Mouse (Mus musculus): ENCODE results near the gene Ngf. TPM values are rescaled to one million over a fixed set of nuclear protein-coding genes. Genes with fewer than 3 reads are reported as not detected.

Ngf gene
- polyA plus RNA-seq, 1 experiment from 2014 or later: 0.31 TPM

DNA sequence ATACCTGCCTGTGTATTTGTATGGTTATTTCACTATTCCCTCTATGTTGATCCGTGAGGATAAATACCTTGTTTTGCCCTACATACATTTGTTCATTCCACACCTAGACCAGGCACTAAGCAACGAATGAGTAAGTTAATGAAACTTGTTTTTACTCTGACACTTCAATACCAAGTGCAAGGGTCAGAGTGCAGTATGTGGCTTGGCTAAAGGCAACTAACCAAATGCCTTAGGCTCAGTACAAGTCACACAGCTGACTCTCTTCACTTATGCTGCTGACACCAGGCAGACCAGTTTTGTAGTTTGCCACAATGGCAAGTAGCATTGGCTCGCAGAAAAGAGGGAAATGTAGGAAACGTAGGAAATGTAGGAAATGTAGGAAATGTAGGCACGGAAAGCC is 77.8 kb downstream of the Ngf start:
- Histone ChIP-seq H3K27ac (ENCODE audit: low read length) (no peak overlapping the region), H3K4me2 (replicated peaks; ENCODE audit: low read depth, low read length) (no peak overlapping the region), H3K4me3 (ENCODE audit: low read depth, low read length) (no peak overlapping the region), H3K27me3 (replicated peaks; ENCODE audit: insufficient read depth, low read length) (no peaks in the 10 kb centered on the region), H3K36me3 (ENCODE audit: insufficient read depth, low read length) (no peaks in the 10 kb centered on the region), H3K9ac (replicated peaks; ENCODE audit: low read depth) (no peak overlapping the region), H3K4me1 (ENCODE audit: insufficient read depth, low read depth, low read length) (no peaks in the 10 kb centered on the region), H3K9me3 (ENCODE audit: low read length) (no peaks in the 10 kb centered on the region)
- ATAC-seq: no peak
- no peak for TF ChIP-seq EP300 (IDR thresholded peaks at IDR 0.05)
- TF ChIP-seq CTCF (IDR thresholded peaks at IDR 0.05): no peak
- WGBS: 76% methylated on average over 5 of the region's 5 CpGs
- no peak for DNase-seq (ENCODE audit: low spot score)

DNA sequence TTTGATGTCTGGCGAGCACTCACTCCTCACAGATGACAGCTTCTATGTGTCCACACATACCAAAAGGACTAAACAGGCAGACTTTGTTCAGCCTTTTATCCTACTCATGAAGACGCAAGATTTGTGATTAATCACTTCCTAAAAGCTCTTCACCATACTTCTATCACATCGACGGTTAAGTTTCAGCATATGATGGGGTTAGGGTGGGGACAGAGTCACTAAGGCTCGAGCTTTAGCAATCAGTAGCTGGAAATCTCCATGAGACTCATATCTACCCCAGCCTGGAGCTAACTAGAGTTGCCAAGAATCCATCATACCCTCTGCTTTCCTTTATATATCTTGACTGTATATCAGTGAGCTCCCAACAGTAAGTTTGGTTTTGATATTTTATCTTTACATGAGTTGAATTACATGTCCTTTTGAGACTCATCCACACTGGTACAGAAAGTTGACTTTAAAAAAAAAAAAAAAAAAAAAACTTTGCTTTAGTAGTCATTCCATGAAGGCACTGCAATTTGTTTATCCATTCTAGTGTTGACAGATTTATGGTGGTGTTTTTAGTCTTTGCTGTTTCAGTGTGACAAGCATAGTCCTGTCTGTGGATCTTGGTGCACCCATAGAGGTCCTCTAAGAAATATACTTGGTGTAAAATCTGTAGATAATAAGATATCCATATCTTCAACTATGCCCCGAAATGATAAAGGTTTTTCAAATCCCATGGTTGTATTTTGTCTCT is 84.4 kb downstream of the Ngf start:
- Histone ChIP-seq H3K4me1 (ENCODE audit: insufficient read depth, low read depth, low read length) (no peaks in the 10 kb centered on the region), H3K27ac (ENCODE audit: low read length) (no peak overlapping the region), H3K9me3 (ENCODE audit: low read length) (no peaks in the 10 kb centered on the region), H3K4me2 (replicated peaks; ENCODE audit: low read depth, low read length) (no peak overlapping the region), H3K4me3 (ENCODE audit: low read depth, low read length) (no peak overlapping the region), H3K36me3 (ENCODE audit: insufficient read depth, low read length) (no peaks in the 10 kb centered on the region), H3K9ac (replicated peaks; ENCODE audit: low read depth) (no peak overlapping the region), H3K27me3 (replicated peaks; ENCODE audit: insufficient read depth, low read length) (no peaks in the 10 kb centered on the region)
- ATAC-seq: peak; percentile 35
- 32% methylated on average over 6 of the region's 6 CpGs for WGBS
- TF ChIP-seq CTCF (IDR thresholded peaks at IDR 0.05) (no peak), EP300 (IDR thresholded peaks at IDR 0.05) (peak; percentile 55)
- DNase-seq (ENCODE audit: low spot score): peak; percentile 50

DNA sequence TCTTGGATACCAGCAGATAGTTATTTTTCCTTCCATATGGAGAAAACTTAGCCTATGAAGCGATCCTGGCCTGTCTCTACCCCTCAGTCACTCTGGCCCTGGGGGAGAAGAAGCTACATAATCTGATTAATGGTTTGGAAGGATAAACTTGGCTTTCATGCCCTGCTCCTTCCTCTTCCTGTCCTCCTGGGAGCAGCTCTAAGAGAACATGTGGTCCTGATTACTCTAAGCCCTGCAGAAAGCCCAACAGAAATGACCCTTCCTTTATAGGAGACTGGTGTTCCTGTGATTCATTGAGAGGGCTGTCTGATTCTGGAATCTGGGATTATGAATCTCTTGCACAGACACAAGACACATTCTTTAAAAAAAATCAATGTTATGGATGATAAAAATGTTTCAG is 86.4 kb downstream of the Ngf start:
- Histone ChIP-seq H3K4me2 (replicated peaks; ENCODE audit: low read depth, low read length) (no peak overlapping the region), H3K9me3 (ENCODE audit: low read length) (no peaks in the 10 kb centered on the region), H3K9ac (replicated peaks; ENCODE audit: low read depth) (no peak overlapping the region), H3K4me3 (ENCODE audit: low read depth, low read length) (no peak overlapping the region), H3K27me3 (replicated peaks; ENCODE audit: insufficient read depth, low read length) (no peaks in the 10 kb centered on the region), H3K4me1 (ENCODE audit: insufficient read depth, low read depth, low read length) (no peaks in the 10 kb centered on the region), H3K36me3 (ENCODE audit: insufficient read depth, low read length) (no peaks in the 10 kb centered on the region), H3K27ac (ENCODE audit: low read length) (no peak overlapping the region)
- ATAC-seq (no peak), DNase-seq (ENCODE audit: low spot score) (peak; percentile 7)
- TF ChIP-seq CTCF (IDR thresholded peaks at IDR 0.05): no peak
- TF ChIP-seq EP300 (IDR thresholded peaks at IDR 0.05): no peak
- 36% methylated on average over 1 of the region's 1 CpGs for WGBS

DNA sequence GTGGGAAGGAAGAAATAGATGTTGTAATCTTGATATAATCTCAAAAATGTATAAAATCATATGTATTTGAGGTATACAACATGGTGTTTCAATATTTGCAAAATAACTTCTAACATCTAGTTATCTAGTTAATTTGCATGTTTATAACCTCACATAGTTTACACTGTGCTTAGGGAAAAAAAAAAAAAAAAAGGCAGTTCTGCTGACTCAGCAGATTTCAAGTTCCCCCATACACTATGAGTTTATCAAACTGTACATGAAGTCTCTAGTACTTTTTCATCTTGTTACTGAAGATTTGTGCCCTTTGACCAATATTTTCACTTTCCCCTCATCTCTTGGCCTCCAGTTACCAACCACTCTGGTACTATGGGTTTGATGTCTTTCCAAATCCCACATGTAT is 86.9 kb downstream of the Ngf start:
- DNase-seq (ENCODE audit: low spot score) (no peak), ATAC-seq (no peak)
- no peaks in the 10 kb centered on the region for H3K9me3 ChIP-seq (ENCODE audit: low read length)
- H3K4me1 ChIP-seq (ENCODE audit: insufficient read depth, low read depth, low read length): no peaks in the 10 kb centered on the region
- TF ChIP-seq EP300 (IDR thresholded peaks at IDR 0.05) (no peak), CTCF (IDR thresholded peaks at IDR 0.05) (no peak)
- H3K27ac ChIP-seq (ENCODE audit: low read length): no peak overlapping the region
- no peak overlapping the region for H3K4me2 ChIP-seq (replicated peaks; ENCODE audit: low read depth, low read length)
- H3K36me3 ChIP-seq (ENCODE audit: insufficient read depth, low read length): no peaks in the 10 kb centered on the region
- H3K9ac ChIP-seq (replicated peaks; ENCODE audit: low read depth): no peak overlapping the region
- no peaks in the 10 kb centered on the region for H3K27me3 ChIP-seq (replicated peaks; ENCODE audit: insufficient read depth, low read length)
- no peak overlapping the region for H3K4me3 ChIP-seq (ENCODE audit: low read depth, low read length)
